Mouse (Mus musculus): ENCODE data around the gene Rcc1.

Gene Rcc1

GRCm38 (mm10) chr4:132355403-132355802 lies 2.0 kb upstream of the Rcc1 start:
- DNase-seq (ENCODE audit: low spot score), result no peak

- no peak for DNase-seq (ENCODE audit: low spot score)
Measured at GRCm38 (mm10) chr4:132354571-132354970, 1.2 kb upstream of the Rcc1 start.

- no peak for DNase-seq (ENCODE audit: low spot score)
Measured at GRCm38 (mm10) chr4:132352739-132353138, 666 bp downstream of the Rcc1 start.

- DNase-seq (ENCODE audit: low spot score), result no peak
Measured at GRCm38 (mm10) chr4:132351401-132351800, 2.0 kb downstream of the Rcc1 start.

GRCm38 (mm10) chr4:132350854-132351253 lies 2.6 kb downstream of the Rcc1 start:
- DNase-seq (ENCODE audit: low spot score), result no peak

GRCm38 (mm10) chr4:132350123-132350740 lies 3.2 kb downstream of the Rcc1 start:
- DNase-seq (ENCODE audit: low spot score), result no peak

GRCm38 (mm10) chr4:132349495-132350122 lies 3.8 kb downstream of the Rcc1 start:
- DNase-seq (ENCODE audit: low spot score), result no peak

- DNase-seq (ENCODE audit: low spot score), result no peak
Measured at GRCm38 (mm10) chr4:132346661-132347060, 6.7 kb downstream of the Rcc1 start.

- no peak for DNase-seq (ENCODE audit: low spot score)
Measured at GRCm38 (mm10) chr4:132346261-132346660, 7.1 kb downstream of the Rcc1 start.

GRCm38 (mm10) chr4:132345843-132346212 lies 7.6 kb downstream of the Rcc1 start:
- no peak for DNase-seq (ENCODE audit: low spot score)

GRCm38 (mm10) chr4:132345135-132345842 lies 8.1 kb downstream of the Rcc1 start:
- DNase-seq (ENCODE audit: low spot score), result peak; percentile 98

- DNase-seq (ENCODE audit: low spot score), result no peak
Measured at GRCm38 (mm10) chr4:132344403-132345134, 8.8 kb downstream of the Rcc1 start.

- no peak for DNase-seq (ENCODE audit: low spot score)
Measured at GRCm38 (mm10) chr4:132341451-132341850, 12.0 kb downstream of the Rcc1 start.

- DNase-seq (ENCODE audit: low spot score), result no peak
Measured at GRCm38 (mm10) chr4:132338943-132339342, 14.5 kb downstream of the Rcc1 start.

- DNase-seq (ENCODE audit: low spot score), result no peak
Measured at GRCm38 (mm10) chr4:132332880-132333279, 20.5 kb downstream of the Rcc1 start.

- no peak for DNase-seq (ENCODE audit: low spot score)
Measured at GRCm38 (mm10) chr4:132331960-132332359, 21.4 kb downstream of the Rcc1 start.

- DNase-seq (ENCODE audit: low spot score), result no peak
Measured at GRCm38 (mm10) chr4:132329835-132330354, 23.5 kb downstream of the Rcc1 start.

GRCm38 (mm10) chr4:132329115-132329834 lies 24.1 kb downstream of the Rcc1 start, which contains the start of gene Trnau1ap:
Gene Trnau1ap (minus strand): TSS chr4:132329538.
- DNase-seq (ENCODE audit: low spot score), result peak; percentile 70

GRCm38 (mm10) chr4:132328391-132328982 lies 24.9 kb downstream of the Rcc1 start:
- DNase-seq (ENCODE audit: low spot score), result no peak

GRCm38 (mm10) chr4:132326481-132326880 lies 26.9 kb downstream of the Rcc1 start:
- no peak for DNase-seq (ENCODE audit: low spot score)

GRCm38 (mm10) chr4:132315711-132316110 lies 37.7 kb downstream of the Rcc1 start:
- DNase-seq (ENCODE audit: low spot score), result no peak
